Mouse (Mus musculus): ENCODE results near the gene Adgrl2.

- TF ChIP-seq POLR2A (IDR thresholded peaks at IDR 0.05; ENCODE audit: borderline replicate concordance, control insufficient read depth, low read depth, low read length), result no peak
- TF ChIP-seq CTCF (IDR thresholded peaks at IDR 0.05; ENCODE audit: control insufficient read depth, insufficient read depth, low read length), result no peak
Observed at GRCm38 (mm10) chr3:148982370-148982769, 8.0 kb downstream of the Adgrl2 start.

All from bone marrow, adult 2 months (tissue).